Mouse (Mus musculus): ENCODE measurements around the gene Wipf1. TPM values are rescaled to one million over a fixed set of nuclear protein-coding genes. Genes with fewer than 3 reads are reported as not detected.

Wipf1 gene
- polyA plus RNA-seq, 1 experiment from 2014 or later = 5.7 TPM

DNA sequence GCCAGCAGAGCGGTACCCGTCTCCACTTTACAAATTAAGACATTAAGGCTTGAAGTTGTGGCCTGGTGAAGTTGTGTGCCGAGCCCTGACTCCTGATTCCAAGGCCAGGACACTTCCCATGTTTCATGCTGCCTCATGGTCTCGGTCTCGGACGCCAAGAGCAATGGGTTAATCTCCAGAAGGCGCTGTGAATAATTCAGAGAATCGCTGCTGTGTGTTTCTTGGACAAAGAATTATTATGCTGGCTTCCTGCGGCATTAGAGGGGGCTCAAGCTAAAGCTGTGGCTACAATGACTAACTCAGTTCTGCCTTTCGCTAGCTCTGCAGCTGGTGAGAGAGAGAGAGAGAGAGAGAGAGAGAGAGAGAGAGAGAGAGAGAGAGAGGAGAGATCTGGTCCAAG lies 85.5 kb downstream of the Wipf1 start:
- peaks cover 46% of the 10 kb centered on the region for H3K36me3 ChIP-seq
- no peaks in the 10 kb centered on the region for H3K9me3 ChIP-seq (replicated peaks)
- H3K4me3 ChIP-seq = no peak overlapping the region
- H3K9ac ChIP-seq = no peak overlapping the region
- 80% methylated on average over 10 of the region's 10 CpGs for WGBS (ENCODE audit: insufficient replicate concordance)
- H3K27ac ChIP-seq = no peak overlapping the region
- peaks cover 10% of the 10 kb centered on the region for H3K4me1 ChIP-seq
- H3K27me3 ChIP-seq (replicated peaks) = no peaks in the 10 kb centered on the region
- ATAC-seq = no peak
- H3K4me2 ChIP-seq = no peak overlapping the region

GRCm38 (mm10) chr2:73442015-73442414 lies 87.5 kb downstream of the Wipf1 start:
- Histone ChIP-seq H3K9ac (no peak overlapping the region), H3K27me3 (replicated peaks) (no peaks in the 10 kb centered on the region), H3K4me2 (no peak overlapping the region), H3K36me3 (peaks cover 61% of the 10 kb centered on the region), H3K9me3 (replicated peaks) (no peaks in the 10 kb centered on the region), H3K27ac (no peak overlapping the region), H3K4me1 (peaks cover 10% of the 10 kb centered on the region), H3K4me3 (no peak overlapping the region)
- no peak for ATAC-seq
- WGBS (ENCODE audit: insufficient replicate concordance) = 62% methylated on average over 2 of the region's 2 CpGs

DNA sequence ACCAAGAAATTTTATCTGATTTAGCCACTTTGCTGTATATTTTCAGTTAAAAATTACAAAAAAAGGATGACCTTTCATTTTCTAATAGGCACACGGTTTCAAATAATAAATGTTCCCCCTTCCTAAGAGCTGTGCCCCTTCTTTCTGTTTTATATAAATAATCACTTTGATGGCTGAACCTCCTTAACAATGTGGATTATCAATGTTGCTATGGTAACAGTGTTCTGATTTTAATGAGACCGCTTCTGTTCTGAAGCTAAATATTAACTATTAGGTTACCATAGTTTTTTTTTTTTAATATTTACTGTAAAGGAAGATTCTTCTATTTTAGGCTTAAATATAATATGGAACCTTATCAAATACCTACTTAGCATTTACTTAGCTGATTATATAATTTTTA lies 89.2 kb downstream of the Wipf1 start:
- peaks cover 9% of the 10 kb centered on the region for H3K4me1 ChIP-seq
- H3K9ac ChIP-seq = no peak overlapping the region
- H3K4me3 ChIP-seq = no peak overlapping the region
- 67% methylated on average over 2 of the region's 2 CpGs for WGBS (ENCODE audit: insufficient replicate concordance)
- H3K36me3 ChIP-seq = peaks cover 67% of the 10 kb centered on the region
- H3K27me3 ChIP-seq (replicated peaks) = no peaks in the 10 kb centered on the region
- no peak overlapping the region for H3K4me2 ChIP-seq
- H3K27ac ChIP-seq = no peak overlapping the region
- H3K9me3 ChIP-seq (replicated peaks) = no peaks in the 10 kb centered on the region
- no peak for ATAC-seq

DNA sequence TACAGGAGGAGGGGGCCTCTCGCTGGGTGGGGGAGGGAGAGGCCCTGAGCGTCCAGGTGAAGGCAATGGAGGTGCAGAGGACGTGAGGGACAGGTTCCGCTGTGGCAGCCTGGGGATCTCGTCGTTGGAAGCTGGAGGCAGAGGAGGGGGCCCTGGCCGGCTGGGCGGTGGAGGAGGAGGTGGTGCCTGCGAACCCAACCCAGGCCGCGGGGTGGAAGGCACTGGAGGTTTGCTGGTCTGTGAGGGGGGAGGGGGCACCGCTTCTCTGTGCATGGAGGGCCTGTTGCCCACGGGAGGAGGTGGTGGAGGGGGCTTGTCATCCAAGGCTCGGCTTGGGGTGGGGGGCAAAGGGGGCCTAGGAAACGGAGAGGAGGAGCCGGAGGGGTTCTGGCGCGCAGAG lies 92.6 kb downstream of the Wipf1 start:
- Histone ChIP-seq H3K9ac (no peak overlapping the region), H3K4me3 (no peak overlapping the region), H3K27ac (no peak overlapping the region), H3K27me3 (replicated peaks) (no peaks in the 10 kb centered on the region), H3K4me1 (peaks cover 16% of the 10 kb centered on the region), H3K9me3 (replicated peaks) (no peaks in the 10 kb centered on the region), H3K4me2 (no peak overlapping the region), H3K36me3 (peaks cover 75% of the 10 kb centered on the region)
- 77% methylated on average over 18 of the region's 18 CpGs for WGBS (ENCODE audit: insufficient replicate concordance)
- ATAC-seq = no peak; the same call in 1 of the 2 replicates

DNA sequence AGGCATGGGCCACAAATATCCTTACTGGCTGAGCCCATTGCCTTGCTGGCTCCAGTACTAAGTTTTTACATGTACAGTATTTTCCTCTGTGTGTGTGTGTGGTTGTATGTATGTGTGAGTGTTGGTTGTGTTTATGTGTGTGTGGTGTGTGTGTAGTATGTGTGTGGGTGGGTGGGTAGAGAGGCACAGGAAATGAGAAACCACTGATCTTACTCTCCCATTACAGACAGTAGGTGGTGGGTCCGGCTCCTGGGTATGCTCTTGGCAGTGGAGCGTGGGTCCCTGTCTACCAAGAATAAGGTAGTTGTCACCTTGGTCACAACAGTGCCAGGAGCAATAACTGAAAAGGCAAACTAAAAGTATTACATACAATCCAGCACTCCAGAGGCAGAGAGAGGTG lies 93.7 kb downstream of the Wipf1 start:
- Histone ChIP-seq H3K9me3 (replicated peaks) (no peaks in the 10 kb centered on the region), H3K4me2 (no peak overlapping the region), H3K27me3 (replicated peaks) (no peaks in the 10 kb centered on the region), H3K4me3 (no peak overlapping the region), H3K9ac (no peak overlapping the region), H3K4me1 (peaks cover 19% of the 10 kb centered on the region), H3K27ac (no peak overlapping the region), H3K36me3 (peaks cover 73% of the 10 kb centered on the region)
- 76% methylated on average over 2 of the region's 2 CpGs for WGBS (ENCODE audit: insufficient replicate concordance)
- no peak for ATAC-seq

DNA sequence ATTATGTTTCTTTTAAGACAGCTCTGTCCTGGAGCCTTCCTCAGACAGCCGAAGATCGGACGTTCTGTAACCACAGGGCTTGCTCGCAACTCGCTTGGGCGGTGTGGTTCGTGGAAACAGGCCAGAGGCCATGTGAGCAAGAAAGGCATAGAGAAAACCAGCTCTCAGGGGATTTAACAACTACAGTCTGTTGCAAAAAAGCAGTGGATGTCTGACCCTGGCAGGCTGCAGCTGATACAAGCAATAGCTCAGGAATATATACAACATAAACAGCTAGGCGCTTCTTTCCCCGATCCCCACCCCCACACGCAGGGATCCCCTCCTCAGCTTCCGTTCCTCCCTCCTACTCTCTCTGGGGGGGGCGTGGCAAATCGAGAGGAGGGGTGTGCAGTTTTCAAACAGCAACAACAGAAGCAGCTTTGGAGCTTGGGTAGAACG lies 97.6 kb downstream of the Wipf1 start:
- Histone ChIP-seq H3K27ac (peak overlapping the region; percentile 26; the same call in 1 of the 2 replicates), H3K4me2 (peak overlapping the region; percentile 11; the same call in 1 of the 2 replicates)

GRCm38 (mm10) chr2:73428803-73429468 lies 100.6 kb downstream of the Wipf1 start:
- no peak overlapping the region for H3K27ac ChIP-seq
- H3K36me3 ChIP-seq = peaks cover 18% of the 10 kb centered on the region
- 64% methylated on average over 21 of the region's 21 CpGs for WGBS (ENCODE audit: insufficient replicate concordance)
- no peak overlapping the region for H3K4me3 ChIP-seq
- ATAC-seq = no peak
- no peaks in the 10 kb centered on the region for H3K27me3 ChIP-seq (replicated peaks)
- H3K4me2 ChIP-seq = no peak overlapping the region
- no peaks in the 10 kb centered on the region for H3K9me3 ChIP-seq (replicated peaks)
- H3K4me1 ChIP-seq = peaks cover 11% of the 10 kb centered on the region; the same call in 1 of the 2 replicates
- H3K9ac ChIP-seq = no peak overlapping the region

More for the DNA sequence above, 97.6 kb downstream of the Wipf1 start:
- Histone ChIP-seq H3K36me3 (peaks cover 45% of the 10 kb centered on the region), H3K27me3 (replicated peaks) (no peaks in the 10 kb centered on the region), H3K4me1 (peaks cover 11% of the 10 kb centered on the region; the same call in 1 of the 2 replicates), H3K4me3 (no peak overlapping the region), H3K9me3 (replicated peaks) (no peaks in the 10 kb centered on the region), H3K9ac (no peak overlapping the region)
- no peak for ATAC-seq
- WGBS (ENCODE audit: insufficient replicate concordance) = 58% methylated on average over 14 of the region's 14 CpGs

DNA sequence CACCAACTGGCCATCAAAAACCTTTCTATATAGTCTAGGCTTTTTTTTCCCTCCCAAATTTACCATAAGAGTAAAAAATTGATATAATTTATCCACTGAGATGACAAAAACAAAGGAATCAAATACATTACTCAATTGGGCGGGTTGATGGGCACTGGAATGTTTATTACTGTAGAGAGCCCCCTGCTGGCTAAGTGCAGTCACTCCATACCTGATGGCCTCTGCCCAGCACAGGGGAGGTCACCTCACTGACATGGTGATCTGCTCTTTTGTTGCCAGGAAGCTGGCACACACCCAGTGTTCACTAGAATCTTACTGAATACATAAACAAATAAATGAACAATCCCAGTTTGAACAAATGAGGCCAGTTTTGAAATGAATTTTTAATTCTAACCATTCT lies 102.2 kb downstream of the Wipf1 start:
- H3K36me3 ChIP-seq = peaks cover 6% of the 10 kb centered on the region; the same call in 1 of the 2 replicates
- no peak overlapping the region for H3K9ac ChIP-seq
- no peak overlapping the region for H3K4me3 ChIP-seq
- no peaks in the 10 kb centered on the region for H3K9me3 ChIP-seq (replicated peaks)
- no peak overlapping the region for H3K27ac ChIP-seq
- H3K27me3 ChIP-seq (replicated peaks) = 0 out of 2 replicates have a peak, but pooled peaks cover 2% of the 10 kb centered on the region
- ATAC-seq = 0 out of 2 replicates have a peak, but pooled peaks have one; percentile 51
- 17% methylated on average over 1 of the region's 1 CpGs for WGBS (ENCODE audit: insufficient replicate concordance)
- no peak overlapping the region for H3K4me2 ChIP-seq
- peaks cover 6% of the 10 kb centered on the region; the same call in 1 of the 2 replicates for H3K4me1 ChIP-seq

GRCm38 (mm10) chr2:73425822-73426221 lies 103.7 kb downstream of the Wipf1 start:
- peaks cover 12% of the 10 kb centered on the region; the same call in 1 of the 2 replicates for H3K27me3 ChIP-seq (replicated peaks)

DNA sequence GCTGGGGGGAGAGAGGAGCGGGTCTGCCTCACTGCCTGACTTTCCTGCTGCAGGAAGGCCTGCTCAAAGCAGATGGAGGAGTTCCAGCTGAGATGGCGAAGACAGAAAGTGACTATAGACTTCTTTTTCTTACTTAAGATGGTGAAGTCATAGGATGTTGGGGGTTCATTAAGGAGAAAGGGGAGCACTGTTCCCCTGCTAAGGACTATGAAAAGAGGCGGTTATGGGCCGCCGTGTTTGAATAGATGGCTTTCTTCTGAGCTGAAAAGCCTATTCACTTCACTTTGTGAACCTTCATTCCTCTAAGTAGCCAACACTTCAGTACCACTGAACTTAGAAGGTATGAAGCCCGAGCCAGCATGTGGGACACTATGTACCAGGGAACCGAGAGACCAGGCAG lies 109.8 kb downstream of the Wipf1 start:
- Histone ChIP-seq H3K27me3 (replicated peaks) (peaks cover 12% of the 10 kb centered on the region), H3K9ac (no peak overlapping the region), H3K9me3 (replicated peaks) (no peaks in the 10 kb centered on the region), H3K4me3 (no peak overlapping the region), H3K36me3 (no peaks in the 10 kb centered on the region), H3K27ac (no peak overlapping the region), H3K4me1 (no peaks in the 10 kb centered on the region), H3K4me2 (no peak overlapping the region)
- ATAC-seq = no peak
- 60% methylated on average over 7 of the region's 7 CpGs for WGBS (ENCODE audit: insufficient replicate concordance)

More at GRCm38 (mm10) chr2:73425822-73426221, 103.7 kb downstream of the Wipf1 start:
- Histone ChIP-seq H3K27ac (no peak overlapping the region), H3K4me2 (no peak overlapping the region), H3K9me3 (replicated peaks) (no peaks in the 10 kb centered on the region), H3K4me3 (no peak overlapping the region), H3K36me3 (no peaks in the 10 kb centered on the region), H3K4me1 (no peaks in the 10 kb centered on the region), H3K9ac (no peak overlapping the region)
- ATAC-seq = no peak
- 71% methylated on average over 14 of the region's 14 CpGs for WGBS (ENCODE audit: insufficient replicate concordance)

DNA sequence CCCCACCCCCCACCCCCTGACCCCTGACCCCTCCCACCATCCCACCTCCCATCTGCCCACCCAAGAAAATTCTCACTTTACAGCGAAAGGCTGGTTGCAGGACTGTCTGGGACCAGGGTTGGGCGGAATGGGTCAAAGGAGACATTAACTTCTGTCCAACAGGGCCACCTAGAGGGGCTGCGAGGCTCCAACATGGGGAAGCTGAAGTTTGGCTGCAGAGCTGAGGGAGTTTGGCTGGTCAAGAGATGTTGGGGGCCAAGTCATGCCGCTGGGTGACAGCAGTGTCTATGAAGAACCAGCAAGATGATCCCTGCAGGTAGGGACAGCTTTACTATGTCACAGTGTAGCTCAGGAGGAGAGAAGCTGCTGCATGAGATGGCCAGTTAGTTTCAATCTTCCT lies 110.2 kb downstream of the Wipf1 start:
- no peak overlapping the region for H3K9ac ChIP-seq
- ATAC-seq = no peak
- WGBS (ENCODE audit: insufficient replicate concordance) = 29% methylated on average over 4 of the region's 4 CpGs

DNA sequence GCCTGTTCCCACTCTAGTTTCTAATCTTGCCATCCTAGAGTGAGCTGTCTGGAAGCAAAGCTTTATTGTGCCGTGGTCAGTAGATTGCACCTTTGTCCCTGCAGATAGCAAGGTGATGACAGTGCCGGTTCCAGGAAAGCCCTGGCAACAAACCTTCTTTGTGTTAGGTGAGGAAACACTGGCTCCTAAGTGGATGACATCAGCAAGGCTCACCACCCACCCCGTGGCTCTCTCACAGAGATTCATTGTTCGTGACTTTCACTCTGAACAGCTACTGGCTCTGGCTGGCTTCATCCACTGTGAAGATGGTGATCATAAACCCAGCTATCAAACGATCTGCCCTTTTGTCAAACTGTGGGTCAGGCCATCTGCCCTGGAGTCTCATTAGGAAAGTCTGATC lies 113.6 kb downstream of the Wipf1 start:
- no peak for ATAC-seq
- no peaks in the 10 kb centered on the region for H3K4me1 ChIP-seq
- H3K4me3 ChIP-seq = no peak overlapping the region
- WGBS (ENCODE audit: insufficient replicate concordance) = 51% methylated on average over 5 of the region's 5 CpGs
- H3K36me3 ChIP-seq = no peaks in the 10 kb centered on the region
- no peak overlapping the region for H3K4me2 ChIP-seq
- H3K9ac ChIP-seq = no peak overlapping the region
- no peaks in the 10 kb centered on the region for H3K9me3 ChIP-seq (replicated peaks)
- peaks cover 10% of the 10 kb centered on the region; the same call in 1 of the 2 replicates for H3K27me3 ChIP-seq (replicated peaks)
- no peak overlapping the region for H3K27ac ChIP-seq

More for the DNA sequence above, 110.2 kb downstream of the Wipf1 start:
- H3K36me3 ChIP-seq = no peaks in the 10 kb centered on the region
- H3K4me1 ChIP-seq = no peaks in the 10 kb centered on the region
- H3K9me3 ChIP-seq (replicated peaks) = no peaks in the 10 kb centered on the region
- H3K4me2 ChIP-seq = no peak overlapping the region
- H3K27me3 ChIP-seq (replicated peaks) = peaks cover 12% of the 10 kb centered on the region
- no peak overlapping the region for H3K27ac ChIP-seq
- no peak overlapping the region for H3K4me3 ChIP-seq
